Mouse (Mus musculus): Measurements from ENCODE around the gene Fgr. TPM values are rescaled to one million over a fixed set of nuclear protein-coding genes. Genes with fewer than 3 reads are reported as not detected.

Fgr gene
- total and polyA plus RNA-seq, 2 experiments from 2014 or later, result 0.19 to 0.31 TPM

GRCm38 (mm10) chr4:132938181-132938941, 35.5 kb upstream of the Fgr start:
- 47% methylated on average over 12 of the region's 12 CpGs for WGBS
- no peak for TF ChIP-seq EP300 (IDR thresholded peaks at IDR 0.05; ENCODE audit: low read depth)
- TF ChIP-seq CTCF (IDR thresholded peaks at IDR 0.05; ENCODE audit: low read depth), result no peak
- H3K4me3 ChIP-seq (ENCODE audit: low read depth, low read length), result no peak overlapping the region
- 0 out of 2 replicates have a peak overlapping the region, but pooled peaks have one; percentile 21 for H3K27ac ChIP-seq (ENCODE audit: low read depth)
- no peaks in the 10 kb centered on the region for H3K36me3 ChIP-seq (replicated peaks; ENCODE audit: control insufficient read depth, insufficient read depth, low read length)
- no peak overlapping the region for H3K9ac ChIP-seq (replicated peaks; ENCODE audit: low read depth, low read length)
- peak; percentile 40; the same call in 1 of the 2 replicates for ATAC-seq (ENCODE audit: insufficient read depth, low read depth)
- H3K27me3 ChIP-seq (ENCODE audit: control insufficient read depth, insufficient read depth, low read length), result no peaks in the 10 kb centered on the region
- no peaks in the 10 kb centered on the region for H3K9me3 ChIP-seq (replicated peaks; ENCODE audit: control insufficient read depth, low read length)
- H3K4me2 ChIP-seq (ENCODE audit: low read depth, low read length), result no peak overlapping the region
- DNase-seq (ENCODE audit: low spot score), result no peak
- no peaks in the 10 kb centered on the region for H3K4me1 ChIP-seq (ENCODE audit: control insufficient read depth, insufficient read depth)

GRCm38 (mm10) chr4:132939421-132940127, 34.3 kb upstream of the Fgr start:
- Histone ChIP-seq H3K9me3 (replicated peaks; ENCODE audit: control insufficient read depth, low read length) (no peaks in the 10 kb centered on the region), H3K4me2 (ENCODE audit: low read depth, low read length) (no peak overlapping the region), H3K27me3 (ENCODE audit: control insufficient read depth, insufficient read depth, low read length) (no peaks in the 10 kb centered on the region), H3K27ac (ENCODE audit: low read depth) (no peak overlapping the region), H3K4me3 (ENCODE audit: low read depth, low read length) (no peak overlapping the region), H3K36me3 (replicated peaks; ENCODE audit: control insufficient read depth, insufficient read depth, low read length) (no peaks in the 10 kb centered on the region), H3K4me1 (ENCODE audit: control insufficient read depth, insufficient read depth) (no peaks in the 10 kb centered on the region), H3K9ac (replicated peaks; ENCODE audit: low read depth, low read length) (no peak overlapping the region)
- WGBS, result 26% methylated on average over 22 of the region's 22 CpGs
- ATAC-seq (ENCODE audit: insufficient read depth, low read depth) (no peak; the same call in 1 of the 2 replicates), DNase-seq (ENCODE audit: low spot score) (no peak)
- TF ChIP-seq EP300 (IDR thresholded peaks at IDR 0.05; ENCODE audit: low read depth), result no peak
- TF ChIP-seq CTCF (IDR thresholded peaks at IDR 0.05; ENCODE audit: low read depth), result peak; percentile 73

DNA sequence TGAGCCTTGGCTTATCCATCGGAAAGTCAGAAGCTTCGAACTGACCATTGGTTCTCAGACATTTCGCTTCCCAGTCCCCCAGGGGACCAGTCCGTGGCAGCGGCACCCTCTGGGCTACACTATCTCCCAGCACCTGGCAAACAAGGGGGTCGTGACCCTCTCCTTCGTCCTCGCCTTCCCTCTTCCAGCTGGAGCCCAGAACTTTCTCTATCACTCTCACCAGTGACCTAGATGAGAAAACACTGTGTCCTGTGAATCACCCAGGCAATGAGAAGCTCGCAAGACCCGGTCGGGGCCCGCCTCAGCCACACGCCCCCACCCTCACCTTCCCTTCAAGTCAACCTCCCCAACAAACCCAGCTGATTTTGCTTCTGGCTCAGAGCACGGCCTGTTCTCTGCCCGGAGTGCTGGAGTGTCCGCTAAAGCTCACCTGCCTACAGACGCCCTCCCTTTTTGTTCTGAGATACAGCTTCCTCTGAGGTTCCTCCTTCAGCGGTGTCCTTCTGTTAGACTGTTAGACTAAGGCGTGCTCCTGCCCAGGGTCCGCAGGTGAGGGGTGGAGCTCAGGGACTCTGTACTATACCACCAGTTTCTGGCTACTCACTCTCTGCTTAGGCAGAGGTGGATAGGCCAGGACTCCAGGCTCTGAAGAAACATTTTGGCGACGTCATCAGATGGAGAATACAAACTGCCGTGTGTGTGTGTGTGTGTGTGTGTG, 32.7 kb upstream of the Fgr start:
- Histone ChIP-seq H3K27ac (ENCODE audit: low read depth) (no peak overlapping the region), H3K4me2 (ENCODE audit: low read depth, low read length) (no peak overlapping the region), H3K9me3 (replicated peaks; ENCODE audit: control insufficient read depth, low read length) (no peaks in the 10 kb centered on the region), H3K4me3 (ENCODE audit: low read depth, low read length) (no peak overlapping the region), H3K27me3 (ENCODE audit: control insufficient read depth, insufficient read depth, low read length) (no peaks in the 10 kb centered on the region), H3K4me1 (ENCODE audit: control insufficient read depth, insufficient read depth) (peaks cover 5% of the 10 kb centered on the region; the same call in 1 of the 2 replicates), H3K9ac (replicated peaks; ENCODE audit: low read depth, low read length) (no peak overlapping the region), H3K36me3 (replicated peaks; ENCODE audit: control insufficient read depth, insufficient read depth, low read length) (no peaks in the 10 kb centered on the region)
- TF ChIP-seq EP300 (IDR thresholded peaks at IDR 0.05; ENCODE audit: low read depth) (no peak), CTCF (IDR thresholded peaks at IDR 0.05; ENCODE audit: low read depth) (no peak)
- DNase-seq (ENCODE audit: low spot score) (no peak), ATAC-seq (ENCODE audit: insufficient read depth, low read depth) (no peak)
- 55% methylated on average over 23 of the region's 23 CpGs for WGBS

GRCm38 (mm10) chr4:132943088-132943487, 30.8 kb upstream of the Fgr start:
- WGBS, result 69% methylated on average over 8 of the region's 8 CpGs
- Histone ChIP-seq H3K4me3 (ENCODE audit: low read depth, low read length) (no peak overlapping the region), H3K4me1 (ENCODE audit: control insufficient read depth, insufficient read depth) (peaks cover 15% of the 10 kb centered on the region), H3K9me3 (replicated peaks; ENCODE audit: control insufficient read depth, low read length) (no peaks in the 10 kb centered on the region), H3K9ac (replicated peaks; ENCODE audit: low read depth, low read length) (no peak overlapping the region), H3K36me3 (replicated peaks; ENCODE audit: control insufficient read depth, insufficient read depth, low read length) (no peaks in the 10 kb centered on the region), H3K27ac (ENCODE audit: low read depth) (no peak overlapping the region), H3K4me2 (ENCODE audit: low read depth, low read length) (no peak overlapping the region), H3K27me3 (ENCODE audit: control insufficient read depth, insufficient read depth, low read length) (no peaks in the 10 kb centered on the region)
- no peak for TF ChIP-seq EP300 (IDR thresholded peaks at IDR 0.05; ENCODE audit: low read depth)
- no peak for TF ChIP-seq CTCF (IDR thresholded peaks at IDR 0.05; ENCODE audit: low read depth)
- no peak for ATAC-seq (ENCODE audit: insufficient read depth, low read depth)
- DNase-seq (ENCODE audit: low spot score), result no peak

- H3K27ac ChIP-seq (ENCODE audit: low read depth), result peak overlapping the region; percentile 79; the same call in 1 of the 2 replicates
- H3K9me3 ChIP-seq (replicated peaks; ENCODE audit: control insufficient read depth, low read length), result no peaks in the 10 kb centered on the region
- H3K36me3 ChIP-seq (replicated peaks; ENCODE audit: control insufficient read depth, insufficient read depth, low read length), result no peaks in the 10 kb centered on the region
- ATAC-seq (ENCODE audit: insufficient read depth, low read depth), result no peak
- no peaks in the 10 kb centered on the region for H3K27me3 ChIP-seq (ENCODE audit: control insufficient read depth, insufficient read depth, low read length)
- H3K9ac ChIP-seq (replicated peaks; ENCODE audit: low read depth, low read length), result no peak overlapping the region
- WGBS, result 49% methylated on average over 12 of the region's 12 CpGs
- TF ChIP-seq CTCF (IDR thresholded peaks at IDR 0.05; ENCODE audit: low read depth), result no peak
- no peak for TF ChIP-seq EP300 (IDR thresholded peaks at IDR 0.05; ENCODE audit: low read depth)
- no peak for DNase-seq (ENCODE audit: low spot score)
- H3K4me3 ChIP-seq (ENCODE audit: low read depth, low read length), result no peak overlapping the region
- peaks cover 15% of the 10 kb centered on the region for H3K4me1 ChIP-seq (ENCODE audit: control insufficient read depth, insufficient read depth)
- H3K4me2 ChIP-seq (ENCODE audit: low read depth, low read length), result no peak overlapping the region
These were observed 29.8 kb upstream of the Fgr start for GRCm38 (mm10) chr4:132944106-132944505.

Data from heart, postnatal 0 days (tissue).